Mouse (Mus musculus): ENCODE measurements at regions not wholly inside any gene's neighbourhood (a gene's known extent, or its start where the extent isn't known, plus 50 kb on each side); places are given as distances from the start of the nearest gene placed in this dataset.
"Not testable (repeated sequence)": the region's sequence is repeated elsewhere in the genome, so short reads cannot be mapped to it uniquely, and the experiment has no call there.

- DNase-seq: no peak
- intact Hi-C loops (cut with DNase I): loop anchor here (5.0 kb wide), 1 partner anchor 93 kb away; the partner anchor contains the start of gene Atp1b1
Measured at GRCm38 (mm10) chr1:164550596-164550995, 92.4 kb upstream of the Atp1b1 start.

GRCm38 (mm10) chr1:164548071-164548470 is 89.9 kb upstream of the Atp1b1 start:
- DNase-seq: no peak
- intact Hi-C loops (cut with DNase I): no loop called here

- intact Hi-C loops (cut with DNase I): no loop called here
- DNase-seq: no peak
Measured at GRCm38 (mm10) chr1:164545843-164546242, 87.7 kb upstream of the Atp1b1 start.

- intact Hi-C loops (cut with DNase I): no loop called here
- DNase-seq: peak in 1 of 2 experiments; percentile 5
Measured at GRCm38 (mm10) chr1:164543045-164543803, 85.1 kb upstream of the Atp1b1 start.

- DNase-seq: no peak
- intact Hi-C loops (cut with DNase I): no loop called here
Measured at GRCm38 (mm10) chr1:164541711-164542110, 83.6 kb upstream of the Atp1b1 start.

GRCm38 (mm10) chr1:164538304-164539043 is 80.3 kb upstream of the Atp1b1 start:
- intact Hi-C loops (cut with DNase I): no loop called here
- DNase-seq: no peak

- DNase-seq: no peak
- intact Hi-C loops (cut with DNase I): no loop called here
Measured at GRCm38 (mm10) chr1:164537324-164537948, 79.3 kb upstream of the Atp1b1 start.

GRCm38 (mm10) chr1:164532196-164532595 is 74.0 kb upstream of the Atp1b1 start:
- intact Hi-C loops (cut with DNase I): no loop called here
- DNase-seq: no peak

GRCm38 (mm10) chr1:164531741-164532140 is 73.6 kb upstream of the Atp1b1 start:
- DNase-seq: no peak
- intact Hi-C loops (cut with DNase I): no loop called here

- intact Hi-C loops (cut with DNase I): no loop called here
- no peak for DNase-seq
Measured at GRCm38 (mm10) chr1:164526748-164527147, 68.6 kb upstream of the Atp1b1 start.

- intact Hi-C loops (cut with DNase I): no loop called here
- DNase-seq: no peak
Measured at GRCm38 (mm10) chr1:164522377-164523150, 64.4 kb upstream of the Atp1b1 start.

- DNase-seq: no peak
- intact Hi-C loops (cut with DNase I): no loop called here
Measured at GRCm38 (mm10) chr1:164521371-164522130, 63.4 kb upstream of the Atp1b1 start.

GRCm38 (mm10) chr1:164518866-164519265 is 60.7 kb upstream of the Atp1b1 start:
- intact Hi-C loops (cut with DNase I): no loop called here
- DNase-seq: no peak

- intact Hi-C loops (cut with DNase I): no loop called here
- no peak for DNase-seq
Measured at GRCm38 (mm10) chr1:164518308-164518707, 60.2 kb upstream of the Atp1b1 start.

- intact Hi-C loops (cut with DNase I); DNase-seq: not testable (repeated sequence)
Measured at GRCm38 (mm10) chr1:164517362-164517761, 59.2 kb upstream of the Atp1b1 start.

- intact Hi-C loops (cut with DNase I): no loop called here
- no peak for DNase-seq
Measured at GRCm38 (mm10) chr1:164511628-164512385, 53.7 kb upstream of the Atp1b1 start.

- DNase-seq: no peak
- intact Hi-C loops (cut with DNase I): no loop called here
Measured at GRCm38 (mm10) chr1:164509226-164509625, 51.1 kb upstream of the Atp1b1 start.

- DNase-seq: no peak
- intact Hi-C loops (cut with DNase I): no loop called here
Measured at GRCm38 (mm10) chr1:164508556-164508955, 50.4 kb upstream of the Atp1b1 start.

GRCm38 (mm10) chr1:164508106-164508505 is 50.0 kb upstream of the Atp1b1 start:
- DNase-seq: no peak
- intact Hi-C loops (cut with DNase I): no loop called here

Measured in heart, postnatal 10 days (tissue).